Mouse (Mus musculus) testis, adult 2 months (tissue): ENCODE measurements at regions not wholly inside any gene's neighbourhood (a gene's known extent, or its start where the extent isn't known, plus 50 kb on each side); places are given as distances from the start of the nearest gene placed in this dataset.

ENCODE experiments used
- H3K27ac ChIP-seq: fragments of 200-500 bp; 2 replicates; pipeline ENCODE4 v1.5.1; 2012; ENCODE audit warnings: low read depth, low read length; ENCODE audit not compliant: control insufficient read depth, insufficient read depth
- H3K27me3 ChIP-seq: fragments of 200-500 bp; 2 replicates; pipeline ENCODE4 v1.6.1; 2012; ENCODE audit warnings: mild to moderate bottlenecking, low read length, moderate library complexity; ENCODE audit not compliant: control insufficient read depth, insufficient read depth
- H3K36me3 ChIP-seq: fragments of 200-500 bp; 2 replicates; pipeline ENCODE4 v1.6.1; 2012; ENCODE audit warnings: mild to moderate bottlenecking, low read length; ENCODE audit not compliant: control insufficient read depth, insufficient read depth
- H3K4me1 ChIP-seq: fragments of 200-500 bp; 2 replicates; pipeline ENCODE4 v1.6.1; 2012; ENCODE audit warnings: low read length; ENCODE audit not compliant: control insufficient read depth, insufficient read depth
- H3K4me3 ChIP-seq: fragments of 200-500 bp; 2 replicates; pipeline ENCODE4 v1.5.1; 2012; ENCODE audit warnings: low read depth, mild to moderate bottlenecking, low read length, moderate library complexity, mixed read lengths; ENCODE audit not compliant: control insufficient read depth
- CTCF ChIP-seq: fragments of 200-500 bp; IDR thresholded peaks from 2 replicates; pipeline ENCODE4 v1.5.1; 2012; ENCODE audit warnings: low read depth, mild to moderate bottlenecking, inconsistent platforms, low read length, moderate library complexity; ENCODE audit not compliant: control insufficient read depth, insufficient read depth, insufficient replicate concordance
- POLR2A ChIP-seq: fragments of 200-500 bp; IDR thresholded peaks from 2 replicates; pipeline ENCODE4 v1.6.1; 2012; ENCODE audit warnings: low read depth, mild to moderate bottlenecking, inconsistent platforms, low read length, moderate library complexity; ENCODE audit not compliant: control insufficient read depth

DNA sequence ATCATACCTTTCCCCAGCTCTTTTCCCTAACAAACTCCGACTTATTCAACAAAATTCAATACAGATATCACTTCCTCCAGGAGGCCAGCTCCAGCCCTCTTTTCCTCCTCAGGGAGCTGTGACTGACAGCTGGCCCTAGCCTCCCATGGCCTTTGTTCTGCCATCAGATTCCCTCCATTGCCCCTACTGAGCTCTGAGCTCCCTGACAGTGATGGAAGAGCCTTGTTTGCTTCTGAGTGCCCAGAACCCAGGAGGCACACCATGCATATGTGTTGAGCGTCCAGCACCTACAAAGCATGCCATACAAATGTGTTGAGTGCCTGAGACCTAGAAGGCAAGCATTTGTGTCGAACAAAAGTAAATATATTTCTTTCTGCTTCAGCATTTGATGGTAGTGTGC lies 110.8 kb downstream of the Rplp1 start:
- no peaks in the 10 kb centered on the region for H3K4me1 ChIP-seq
- H3K27ac ChIP-seq, result no peak overlapping the region
- no peaks in the 10 kb centered on the region for H3K27me3 ChIP-seq
- H3K36me3 ChIP-seq, result no peaks in the 10 kb centered on the region
- H3K4me3 ChIP-seq, result no peak overlapping the region
- TF ChIP-seq CTCF (no peak), POLR2A (no peak)

DNA sequence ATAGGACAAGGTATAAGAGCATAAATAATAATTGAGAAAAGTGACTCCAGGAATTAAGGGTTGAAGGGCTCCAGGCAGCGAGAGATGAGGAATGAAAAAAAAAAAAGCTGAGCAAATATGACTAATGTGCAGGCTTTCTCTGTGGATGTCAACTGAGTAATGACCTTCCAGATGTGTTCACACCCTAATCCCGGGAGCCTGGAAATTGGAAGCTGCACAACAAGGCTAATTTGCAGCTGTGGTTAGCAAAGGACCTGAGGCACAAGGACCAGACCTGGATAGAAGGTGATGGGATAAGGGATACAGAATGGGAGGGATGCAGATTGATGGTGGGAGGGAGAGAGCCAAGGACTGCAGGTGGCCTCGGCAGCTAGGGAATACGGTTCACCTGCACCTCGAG lies 111.6 kb downstream of the Rplp1 start:
- H3K4me1 ChIP-seq, result no peaks in the 10 kb centered on the region
- no peak overlapping the region for H3K27ac ChIP-seq
- H3K4me3 ChIP-seq, result no peak overlapping the region
- TF ChIP-seq CTCF (no peak), POLR2A (no peak)
- no peaks in the 10 kb centered on the region for H3K27me3 ChIP-seq
- no peaks in the 10 kb centered on the region for H3K36me3 ChIP-seq

DNA sequence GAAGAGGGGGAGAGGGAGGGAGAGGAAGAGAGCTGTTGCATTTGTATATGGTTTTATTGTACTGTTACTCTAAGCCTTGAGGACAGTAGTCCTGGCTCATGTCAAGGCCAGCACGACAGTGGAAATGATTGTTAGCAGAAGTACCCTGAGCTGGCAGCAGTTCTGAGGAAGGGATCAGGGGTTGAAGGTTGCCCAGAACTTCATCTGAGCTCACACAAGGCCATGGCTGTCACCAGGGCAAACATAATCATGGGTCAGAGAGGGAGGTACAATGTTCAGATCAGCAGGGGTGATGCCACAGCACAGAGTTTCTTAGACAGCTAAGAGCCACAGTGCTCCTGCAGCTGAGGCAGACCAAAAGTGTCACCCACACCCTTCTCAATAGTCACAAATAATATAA lies 114.8 kb downstream of the Rplp1 start:
- Histone ChIP-seq H3K27ac (no peak overlapping the region), H3K4me3 (no peak overlapping the region), H3K4me1 (no peaks in the 10 kb centered on the region), H3K27me3 (no peaks in the 10 kb centered on the region), H3K36me3 (no peaks in the 10 kb centered on the region)
- TF ChIP-seq CTCF (no peak), POLR2A (no peak)

DNA sequence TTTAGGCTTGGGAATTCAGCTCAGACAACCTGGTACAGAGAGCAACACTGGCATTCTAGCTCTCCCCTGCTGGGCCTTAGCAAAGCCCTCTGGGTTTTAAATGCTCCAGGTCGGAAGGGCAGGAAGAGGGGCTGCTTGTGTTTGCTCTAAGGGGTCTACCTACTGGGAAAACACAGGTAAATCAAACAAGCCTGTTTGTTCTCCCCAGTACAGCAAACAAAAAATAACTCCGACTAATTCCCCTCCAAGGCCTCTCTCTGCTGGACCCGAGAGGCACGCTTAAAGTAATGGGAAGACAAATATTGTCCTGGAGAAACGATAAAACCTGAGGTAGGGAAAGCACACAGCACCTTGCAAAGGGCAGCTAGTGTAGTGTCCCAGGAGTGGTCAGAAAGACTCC lies 118.4 kb downstream of the Rplp1 start:
- Histone ChIP-seq H3K4me1 (no peaks in the 10 kb centered on the region), H3K36me3 (no peaks in the 10 kb centered on the region), H3K27ac (no peak overlapping the region), H3K27me3 (no peaks in the 10 kb centered on the region), H3K4me3 (no peak overlapping the region)
- TF ChIP-seq POLR2A (no peak), CTCF (no peak)

DNA sequence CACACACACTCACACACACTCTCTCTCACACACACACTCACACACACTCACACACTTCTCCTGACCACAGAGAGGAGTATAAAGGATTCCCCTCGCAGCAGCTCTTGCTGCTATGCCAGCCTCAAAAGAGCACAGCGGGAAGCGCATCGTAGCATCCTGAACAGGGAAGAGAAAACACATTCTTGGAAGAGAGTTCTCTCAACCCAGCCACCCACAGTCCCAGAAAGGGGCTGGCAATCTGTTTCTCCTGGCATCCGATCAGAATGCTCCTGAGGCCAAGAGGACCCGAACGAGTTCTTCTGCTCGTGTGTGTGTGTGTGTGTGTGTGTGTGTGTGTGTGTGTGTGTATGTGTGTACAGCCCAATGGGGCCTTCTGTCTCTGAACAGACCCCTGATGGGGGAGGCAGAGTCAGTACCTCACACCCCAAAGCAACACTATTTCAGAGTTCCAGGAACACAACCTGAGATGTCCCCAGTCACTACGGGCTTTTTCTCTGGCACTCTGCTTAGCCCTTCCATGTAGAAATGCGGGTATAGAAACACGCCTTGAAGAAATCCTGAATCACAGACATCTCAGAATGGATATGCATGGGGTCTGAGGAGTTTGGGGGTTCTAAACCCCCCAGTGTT lies 122.8 kb downstream of the Rplp1 start:
- Histone ChIP-seq H3K27ac (no peak overlapping the region), H3K27me3 (no peaks in the 10 kb centered on the region), H3K4me1 (no peaks in the 10 kb centered on the region), H3K4me3 (no peak overlapping the region), H3K36me3 (no peaks in the 10 kb centered on the region)
- TF ChIP-seq POLR2A (no peak), CTCF (no peak)

DNA sequence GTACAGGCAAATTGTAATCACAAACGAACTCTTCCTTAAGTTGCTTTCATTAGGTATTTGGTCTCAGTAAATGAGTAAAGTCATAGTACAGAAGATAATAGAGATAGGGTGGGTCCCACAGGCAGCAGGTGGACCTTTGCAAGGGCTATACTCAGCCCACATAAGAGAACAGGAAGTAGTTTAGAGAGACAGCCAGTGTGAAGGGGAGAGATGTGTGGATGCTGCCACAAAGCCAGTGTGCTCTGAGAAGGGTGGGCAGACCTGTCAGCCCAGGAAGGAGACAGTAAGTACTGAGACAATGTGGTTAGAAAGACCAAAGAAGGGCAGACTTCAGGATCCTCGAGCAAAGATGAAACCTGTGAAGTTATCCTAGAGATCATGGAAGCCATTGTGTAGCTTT lies 123.5 kb downstream of the Rplp1 start:
- Histone ChIP-seq H3K4me3 (no peak overlapping the region), H3K36me3 (no peaks in the 10 kb centered on the region), H3K4me1 (no peaks in the 10 kb centered on the region), H3K27ac (no peak overlapping the region), H3K27me3 (no peaks in the 10 kb centered on the region)
- TF ChIP-seq POLR2A (no peak), CTCF (no peak)

DNA sequence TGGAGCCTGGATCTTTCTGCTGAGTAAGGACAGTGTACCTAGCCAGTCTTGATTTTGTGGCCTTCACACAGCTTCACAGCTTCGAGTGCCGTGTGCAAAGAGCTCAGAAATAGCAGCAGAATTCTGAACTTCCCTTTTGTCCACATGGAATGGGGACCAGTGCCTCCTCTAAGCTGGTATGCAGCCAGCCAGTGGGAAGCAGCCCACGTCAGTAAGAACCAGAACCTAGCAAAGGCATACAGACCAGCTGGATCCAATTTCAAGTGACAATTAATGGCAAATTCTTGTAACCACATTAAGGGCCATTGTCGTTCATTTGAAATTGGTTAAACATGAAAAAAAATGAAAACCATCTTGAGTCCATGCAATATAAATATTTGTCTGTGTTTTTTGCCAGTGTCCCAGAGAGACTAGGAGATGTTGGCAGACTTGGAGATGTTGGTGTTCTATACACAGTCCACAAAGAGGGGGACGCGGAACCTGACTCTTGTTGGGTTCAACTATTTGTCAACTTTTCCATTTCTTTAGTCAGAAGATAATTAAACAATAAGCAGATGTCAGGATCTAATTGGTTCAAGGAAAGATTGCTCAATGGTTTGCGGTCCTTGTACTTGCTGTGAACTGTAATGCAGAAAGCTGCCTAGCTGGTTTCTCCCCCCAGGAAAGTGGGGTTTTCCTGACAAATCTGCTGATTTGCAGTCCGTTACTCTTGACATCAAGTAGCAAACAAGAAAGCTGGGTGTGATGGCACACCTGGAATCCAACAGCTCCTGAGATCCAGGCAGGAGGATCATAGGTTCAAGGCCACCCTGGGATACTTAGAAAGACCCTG lies 125.1 kb downstream of the Rplp1 start:
- no peak for TF ChIP-seq CTCF
- TF ChIP-seq POLR2A, result no peak
- Histone ChIP-seq H3K36me3 (no peaks in the 10 kb centered on the region), H3K27ac (no peak overlapping the region), H3K27me3 (no peaks in the 10 kb centered on the region), H3K4me3 (no peak overlapping the region), H3K4me1 (no peaks in the 10 kb centered on the region)

DNA sequence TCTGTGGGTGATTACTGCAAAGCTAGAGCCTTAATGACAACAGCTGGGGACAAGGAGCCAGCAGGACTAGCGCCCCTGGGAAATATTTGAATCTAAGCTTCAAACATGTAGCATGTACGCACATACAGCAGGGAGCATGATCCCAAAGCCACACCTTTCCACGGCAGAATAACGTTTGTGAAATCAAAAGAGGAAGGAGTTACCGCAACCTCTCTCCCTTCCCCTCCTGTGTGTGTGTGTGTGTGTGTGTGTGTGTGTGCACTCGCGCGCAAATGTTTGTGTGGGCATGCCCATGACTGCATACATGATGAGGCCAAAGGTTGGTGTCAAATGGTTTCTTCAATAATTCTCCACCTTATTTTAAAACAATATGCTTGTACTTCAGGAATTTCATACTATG lies 132.9 kb downstream of the Rplp1 start:
- TF ChIP-seq CTCF, result no peak
- no peak for TF ChIP-seq POLR2A
- no peak overlapping the region for H3K27ac ChIP-seq
- H3K4me1 ChIP-seq, result no peaks in the 10 kb centered on the region
- no peaks in the 10 kb centered on the region for H3K36me3 ChIP-seq
- H3K27me3 ChIP-seq, result no peaks in the 10 kb centered on the region
- no peak overlapping the region for H3K4me3 ChIP-seq
